Mouse (Mus musculus) liver (tissue): ENCODE results near the gene Tor1b.

Experiments used
- DNase-seq: peaks from one replicate; pipeline ENCODE4 v3.0.0-alpha.2; 2020; ENCODE audit warnings: mixed read lengths

Tor1b gene

DNA sequence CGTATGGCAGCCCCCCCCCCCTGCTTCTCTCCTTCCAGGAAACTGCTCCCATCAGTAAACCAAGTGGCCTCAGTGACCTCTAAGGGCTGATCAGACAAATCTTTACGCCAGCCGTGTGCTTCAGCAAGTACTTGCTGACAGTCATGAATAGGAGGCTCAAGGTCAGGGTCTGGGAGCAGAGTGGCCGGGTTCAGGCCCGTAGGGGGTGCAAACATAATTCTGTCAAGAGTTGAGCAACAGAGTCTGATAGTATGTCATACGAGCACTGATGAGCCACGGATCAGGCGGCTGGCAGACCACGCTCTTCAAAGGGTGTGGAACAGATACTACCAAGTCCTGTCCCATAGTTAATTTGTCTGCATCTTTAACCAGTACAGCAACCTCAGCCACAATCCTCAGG, 37.5 kb downstream of the Tor1b start:
- DNase-seq = no peak

- no peak for DNase-seq
Measured at GRCm38 (mm10) chr2:30994853-30995252, 42.1 kb downstream of the Tor1b start.

DNA sequence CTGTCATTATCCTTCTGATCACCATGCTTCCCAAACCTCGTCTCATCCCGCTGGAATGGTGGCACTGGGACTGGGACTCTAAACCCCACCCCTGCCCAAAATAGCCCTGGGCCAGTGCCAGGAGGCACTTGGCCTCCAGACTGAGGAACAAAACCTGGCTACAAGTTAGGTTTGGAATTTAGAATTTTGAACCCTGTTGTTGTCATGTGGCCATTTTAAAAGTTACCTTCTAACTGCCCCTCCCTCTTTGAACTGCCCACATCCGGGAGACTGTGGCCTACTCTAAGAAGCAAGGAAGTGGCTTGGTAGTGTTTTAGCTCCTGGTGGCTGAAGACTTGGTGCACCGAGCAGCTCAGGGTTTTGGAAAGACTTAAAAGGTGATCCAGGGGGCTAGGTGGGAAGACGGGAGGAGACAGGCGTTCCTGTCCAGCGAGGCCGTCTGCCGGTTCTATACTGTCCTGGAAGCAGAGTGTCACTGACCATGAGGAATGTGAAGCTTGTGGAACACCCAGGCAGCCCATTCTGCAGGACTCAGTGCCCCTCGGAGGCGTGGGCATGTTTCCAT, 42.8 kb downstream of the Tor1b start:
- no peak for DNase-seq

- DNase-seq = no peak
Measured at GRCm38 (mm10) chr2:30998443-30999260, 45.9 kb downstream of the Tor1b start.

DNA sequence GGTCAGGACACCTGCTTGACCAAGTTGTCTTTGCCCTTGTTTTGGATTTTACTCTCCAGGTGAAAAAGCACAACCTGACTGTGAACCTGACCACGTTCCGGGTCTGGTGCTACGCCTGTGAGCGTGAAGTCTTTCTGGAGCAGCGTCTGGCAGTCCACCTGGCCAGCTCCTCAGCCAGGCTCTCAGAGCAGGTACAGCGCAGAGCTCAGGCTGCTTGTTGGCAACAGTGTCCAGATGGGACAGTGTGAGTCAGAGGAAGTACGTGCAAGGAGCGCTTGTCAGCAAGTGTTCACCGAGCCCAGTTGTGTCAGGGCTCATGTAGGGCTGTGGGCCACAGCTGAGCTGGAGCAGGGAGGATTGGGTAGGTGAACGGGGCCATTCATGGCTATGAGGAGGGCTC, 50.1 kb downstream of the Tor1b start:
- DNase-seq = no peak

DNA sequence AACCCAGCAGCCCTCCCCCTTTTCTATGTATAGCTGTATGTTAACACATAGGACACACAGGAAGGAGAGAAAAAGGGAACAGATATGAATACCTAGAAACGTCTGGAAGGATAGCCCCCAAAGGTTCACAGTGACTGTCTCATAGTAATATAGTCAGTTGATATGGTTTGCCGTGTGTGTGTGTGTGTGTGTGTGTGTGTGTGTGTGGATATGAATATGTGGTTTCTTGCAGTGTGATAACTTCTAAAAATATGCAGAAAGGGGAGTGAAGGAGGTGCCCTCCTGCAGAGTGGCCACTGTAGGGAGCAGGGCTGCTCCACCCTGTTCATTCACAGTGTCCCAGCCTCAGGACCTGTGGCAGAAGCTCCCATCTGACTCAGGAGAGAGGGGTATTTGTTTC, 52.7 kb downstream of the Tor1b start:
- DNase-seq = peak; percentile 45

GRCm38 (mm10) chr2:31006434-31006833, 53.7 kb downstream of the Tor1b start:
- DNase-seq = peak; percentile 87

GRCm38 (mm10) chr2:31007208-31007607, 54.4 kb downstream of the Tor1b start:
- no peak for DNase-seq
